Mouse (Mus musculus) embryonic fibroblast, embryonic 13.5 days (primary cell): ENCODE data around the gene Pcx.

Experiments
- CTCF ChIP-seq: IDR thresholded peaks from 2 replicates; pipeline ENCODE4 v1.5.1; 2011; ENCODE audit warnings: mild to moderate bottlenecking, control low read depth, low read length, moderate library complexity, borderline replicate concordance; ENCODE audit not compliant: insufficient read depth
- POLR2A ChIP-seq: IDR thresholded peaks from 2 replicates; pipeline ENCODE4 v1.6.1; 2011; ENCODE audit warnings: low read depth, mild to moderate bottlenecking, control low read depth, low read length, moderate library complexity

DNA sequence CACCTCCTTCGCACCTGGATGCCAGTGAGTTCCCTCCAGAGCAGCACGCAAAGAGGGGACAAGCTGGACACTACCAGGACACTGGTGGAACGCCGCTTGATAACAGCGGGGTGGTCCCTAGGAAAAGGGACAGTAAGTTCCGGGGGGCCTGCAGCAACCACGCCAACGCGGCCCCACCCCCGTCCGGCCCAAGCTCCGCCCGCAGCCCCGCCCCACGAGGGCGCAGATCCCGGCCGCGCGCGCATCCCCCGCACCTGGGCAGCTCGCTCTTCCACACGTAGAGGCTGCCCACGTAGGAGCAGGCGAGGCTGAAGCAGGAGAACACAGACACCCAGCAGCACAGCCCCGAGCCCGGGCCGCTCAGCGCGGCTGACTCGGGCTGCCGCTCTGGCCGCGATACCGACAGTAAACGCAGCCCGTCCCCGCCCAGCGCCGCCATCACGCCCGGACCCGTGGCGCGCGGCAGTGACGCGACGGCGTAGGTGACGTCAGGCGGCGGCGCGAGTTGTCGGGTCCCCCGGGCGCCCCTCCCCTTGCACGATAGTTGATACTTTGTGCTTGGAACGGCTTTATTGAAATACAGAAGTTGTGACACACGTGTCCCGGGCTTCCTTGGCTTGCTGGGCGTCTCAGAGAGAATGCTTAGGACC is 115.0 kb downstream of the Pcx start, which contains the start of gene Rce1:
- TF ChIP-seq CTCF (no peak), POLR2A (peak; percentile 51; the same call in 1 of the 2 replicates)
